Mouse (Mus musculus) adrenal gland, postnatal 4 days (tissue): ENCODE data around the gene Hist1h2ai. TPM values are rescaled to one million over a fixed set of nuclear protein-coding genes. Genes with fewer than 3 reads are reported as not detected.
"Not testable (repeated sequence)": the region's sequence is repeated elsewhere in the genome, so short reads cannot be mapped to it uniquely, and the experiment has no call there.

Experiments used
- DNase-seq, 2 experiments: peaks; one replicate each; pipeline ENCODE4 v3.0.0; 2021 to 2022; ENCODE audit warnings: low spot score in 2 of 2, mixed read lengths in 2 of 2
- long read RNA-seq, 2 experiments: library from polyadenylated mRNA; stranded (forward); transcript quantifications; one replicate each; pipeline ENCODE4 v2.0.0; 2021
- total RNA-seq, 2 experiments: library from RNA; stranded (reverse); gene quantifications; 2 replicates each; pipeline ENCODE4 v1.2.3; 2021

Hist1h2ai gene
- 100 to 1,000 TPM; 319 to 362 TPM for total RNA-seq
- long read RNA-seq, experiment 1, partial matches to known transcripts: 0 of 1 reads
- long read RNA-seq, experiment 1, other reads (novel, unspliced or antisense): 0 of 1 reads
- long read RNA-seq, experiment 2: 0 reads

DNA sequence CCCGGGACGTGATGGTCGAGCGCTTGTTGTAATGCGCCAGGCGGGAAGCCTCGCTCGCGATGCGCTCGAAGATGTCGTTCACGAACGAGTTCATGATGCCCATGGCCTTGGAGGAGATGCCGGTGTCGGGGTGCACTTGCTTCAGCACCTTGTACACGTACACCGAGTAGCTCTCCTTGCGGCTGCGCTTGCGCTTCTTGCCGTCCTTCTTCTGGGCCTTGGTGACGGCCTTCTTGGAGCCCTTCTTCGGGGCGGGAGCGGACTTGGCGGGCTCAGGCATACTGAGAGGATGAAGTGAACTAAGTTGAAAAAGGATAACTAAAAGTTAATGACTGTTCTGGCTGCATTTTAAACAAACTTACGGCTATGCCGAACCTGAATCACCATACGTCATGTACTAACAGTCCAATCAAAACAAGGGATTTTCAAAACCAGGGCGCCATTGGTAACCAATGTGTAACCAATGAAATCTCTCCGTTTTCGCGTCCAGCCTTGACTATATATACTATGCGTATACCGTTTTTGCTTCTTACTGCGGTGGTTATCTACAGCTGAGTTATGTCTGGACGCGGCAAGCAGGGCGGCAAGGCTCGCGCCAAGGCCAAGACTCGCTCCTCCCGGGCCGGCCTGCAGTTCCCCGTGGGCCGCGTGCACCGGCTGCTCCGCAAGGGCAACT, at the start of gene Hist1h2ai, which contains the start of gene Hist1h2bl:
Gene Hist1h2ai (plus strand): TSS at position 559 of the 676 bp plus-strand sequence.
Gene Hist1h2bl (minus strand): TSS at position 280 of the 676 bp plus-strand sequence.
- DNase-seq: peak; percentile 27 to 65

DNA sequence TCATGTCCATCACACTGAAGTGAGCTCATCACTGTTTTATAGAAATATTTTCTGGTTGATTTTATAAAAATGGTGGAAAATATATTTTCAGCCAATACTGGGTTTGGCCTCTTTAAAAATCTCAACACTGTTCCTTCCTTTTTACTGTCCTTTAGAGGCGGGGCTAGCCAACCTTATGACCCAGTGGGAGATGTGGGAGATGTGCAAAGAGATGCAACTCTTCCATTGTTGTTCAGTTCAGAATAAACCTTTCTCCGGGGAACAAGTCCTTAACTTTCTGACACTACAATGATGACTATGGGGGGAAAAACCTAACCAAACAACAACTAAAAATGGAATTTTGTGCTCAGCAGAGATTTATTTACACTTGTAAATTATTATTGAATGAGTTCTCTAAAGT, 38.9 kb upstream of the Hist1h2ai start, which contains the start of gene Olfr1360:
Gene Olfr1360 (minus strand): TSS at position 101 of the 400 bp plus-strand sequence.
- DNase-seq: no peak

DNA sequence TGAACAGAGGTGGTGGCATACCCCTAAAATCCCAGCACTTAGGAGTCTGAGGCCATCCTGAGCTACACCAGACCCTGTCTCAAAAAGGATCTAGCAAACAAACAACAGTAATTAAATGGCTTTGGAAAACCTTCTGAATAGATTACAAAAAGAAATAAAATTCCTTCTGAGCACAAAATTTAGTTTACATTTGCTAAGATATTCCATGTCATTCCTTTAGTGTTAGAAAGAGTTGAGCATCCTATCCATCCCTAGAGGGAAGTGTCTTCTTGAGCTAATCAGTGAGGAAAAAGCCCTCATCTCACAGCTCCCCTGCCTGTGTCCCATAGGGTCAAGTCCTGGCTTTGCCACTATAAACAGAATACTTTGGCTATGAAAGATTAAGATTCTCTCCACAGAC, 18.4 kb upstream of the Hist1h2ai start, which contains the start of gene Olfr1359:
Gene Olfr1359 (plus strand): TSS at position 301 of the 400 bp plus-strand sequence.
- no peak for DNase-seq

DNA sequence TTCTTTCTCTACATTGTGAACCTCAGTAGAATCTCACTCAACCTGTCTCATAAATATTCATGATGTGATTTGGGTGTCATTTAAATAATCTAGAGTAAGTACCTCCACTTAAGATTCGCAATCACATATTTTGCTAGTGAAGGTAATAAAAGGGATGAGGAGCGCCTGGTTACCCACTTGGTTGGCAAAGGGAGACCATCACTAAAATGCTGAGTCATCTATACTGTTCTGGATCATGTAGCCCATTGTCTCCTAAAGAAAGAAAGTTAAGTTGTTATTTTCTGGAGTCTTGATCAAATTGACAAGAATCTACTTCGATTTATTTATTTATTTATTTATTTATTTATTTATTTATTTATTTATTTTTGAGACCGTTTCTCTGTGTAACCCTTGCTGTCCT, 9.6 kb upstream of the Hist1h2ai start:
- no peak for DNase-seq

DNA sequence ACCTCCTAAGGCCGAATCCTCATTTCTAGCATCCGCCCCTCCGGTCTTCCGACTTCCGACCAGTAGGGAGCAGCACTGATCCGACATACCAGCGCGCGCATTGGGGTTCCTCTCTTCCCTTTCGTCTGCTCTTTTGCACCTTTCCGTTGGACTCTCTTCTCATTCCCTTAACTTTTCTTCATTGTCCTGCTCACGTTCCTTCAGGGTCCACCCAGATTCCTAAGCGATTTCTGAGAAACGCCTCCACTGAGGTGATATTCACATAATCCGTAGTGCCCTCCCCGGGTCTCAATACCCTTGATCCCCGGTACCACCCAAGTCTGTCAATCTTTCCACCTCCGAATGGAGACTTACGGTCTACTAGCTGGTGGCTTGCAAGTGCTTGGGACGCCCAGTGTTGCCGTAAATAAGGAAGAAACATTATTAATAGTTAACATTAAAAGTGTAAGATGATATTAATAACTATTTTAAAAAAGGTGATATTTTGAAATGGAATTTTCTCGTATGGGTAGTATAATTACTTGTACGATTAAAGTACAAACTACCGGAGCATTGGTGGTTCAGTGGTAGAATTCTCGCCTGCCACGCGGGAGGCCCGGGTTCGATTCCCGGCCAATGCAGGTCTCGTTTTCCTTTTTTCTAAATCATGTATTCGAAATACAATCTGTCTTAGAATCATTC, 6.1 kb upstream of the Hist1h2ai start:
- peak; percentile 64 to 81 for DNase-seq

DNA sequence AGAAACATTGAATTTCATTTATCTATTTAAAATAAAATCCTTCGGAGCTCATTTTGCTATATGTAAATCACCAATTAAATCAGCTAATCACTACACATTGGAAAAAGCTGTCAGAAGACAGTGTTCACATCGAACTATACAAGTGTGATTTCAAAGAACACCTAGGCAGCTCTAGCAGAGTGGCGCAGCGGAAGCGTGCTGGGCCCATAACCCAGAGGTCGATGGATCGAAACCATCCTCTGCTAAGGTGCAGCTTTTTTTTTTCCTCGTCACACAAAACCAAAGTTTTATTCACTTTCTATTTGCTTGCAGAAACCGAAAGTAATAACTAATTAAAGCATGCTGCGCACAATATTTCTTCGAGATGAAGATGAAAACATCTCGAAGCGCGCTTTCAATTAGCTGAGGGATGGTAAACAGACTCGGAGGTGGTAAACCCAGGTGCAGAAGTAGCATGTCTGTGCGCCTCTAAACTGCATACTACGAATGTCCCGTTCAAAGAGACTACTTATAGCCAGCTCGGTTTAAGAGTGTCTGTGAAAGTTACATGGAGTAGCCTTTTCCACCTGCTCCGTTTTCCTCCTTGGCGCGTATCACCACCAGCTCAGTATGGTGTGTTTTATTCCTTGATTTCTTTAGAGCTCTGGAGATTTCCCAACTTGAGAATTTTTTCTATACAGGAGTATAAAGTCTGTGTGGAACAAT, 5.2 kb upstream of the Hist1h2ai start:
- DNase-seq: peak; percentile 31 to 45

DNA sequence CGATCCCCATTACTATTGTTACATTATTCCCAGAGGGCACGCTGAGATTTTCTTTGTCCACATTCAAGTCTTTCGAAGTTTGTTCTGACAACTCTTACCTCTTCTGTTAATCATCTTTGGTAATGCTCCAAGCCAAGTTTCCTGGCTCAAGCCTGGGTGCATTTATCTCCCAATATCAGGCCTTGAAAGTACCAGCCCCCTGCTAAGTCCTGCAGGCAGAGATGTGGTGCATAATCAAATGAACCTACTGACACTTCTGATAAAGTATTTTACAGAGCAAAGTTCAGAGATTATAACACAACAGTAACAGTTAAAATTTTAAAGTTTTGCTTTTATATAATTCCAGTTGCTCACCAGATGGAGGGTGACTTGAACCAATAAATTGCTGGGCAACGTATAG, 4.5 kb upstream of the Hist1h2ai start:
- no peak for DNase-seq

DNA sequence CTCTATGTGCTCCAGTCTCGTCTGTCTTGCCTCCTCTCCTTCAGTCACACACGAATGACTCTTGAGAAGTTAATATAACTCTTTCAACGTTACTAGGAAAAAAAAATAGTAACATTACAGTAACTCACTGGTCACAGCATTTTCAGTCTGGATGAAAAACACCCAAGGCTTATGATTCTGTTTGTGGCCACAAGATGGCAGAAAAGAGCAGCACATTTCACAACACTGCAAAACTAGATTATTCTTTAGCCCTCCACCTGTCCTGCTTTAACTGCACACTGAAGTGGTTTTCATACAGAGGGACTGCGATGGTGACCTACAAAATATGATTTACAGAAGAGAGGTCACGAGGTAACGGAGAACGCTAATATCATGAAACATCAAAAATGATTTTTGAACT, 1.5 kb upstream of the Hist1h2ai start:
- DNase-seq: no peak

DNA sequence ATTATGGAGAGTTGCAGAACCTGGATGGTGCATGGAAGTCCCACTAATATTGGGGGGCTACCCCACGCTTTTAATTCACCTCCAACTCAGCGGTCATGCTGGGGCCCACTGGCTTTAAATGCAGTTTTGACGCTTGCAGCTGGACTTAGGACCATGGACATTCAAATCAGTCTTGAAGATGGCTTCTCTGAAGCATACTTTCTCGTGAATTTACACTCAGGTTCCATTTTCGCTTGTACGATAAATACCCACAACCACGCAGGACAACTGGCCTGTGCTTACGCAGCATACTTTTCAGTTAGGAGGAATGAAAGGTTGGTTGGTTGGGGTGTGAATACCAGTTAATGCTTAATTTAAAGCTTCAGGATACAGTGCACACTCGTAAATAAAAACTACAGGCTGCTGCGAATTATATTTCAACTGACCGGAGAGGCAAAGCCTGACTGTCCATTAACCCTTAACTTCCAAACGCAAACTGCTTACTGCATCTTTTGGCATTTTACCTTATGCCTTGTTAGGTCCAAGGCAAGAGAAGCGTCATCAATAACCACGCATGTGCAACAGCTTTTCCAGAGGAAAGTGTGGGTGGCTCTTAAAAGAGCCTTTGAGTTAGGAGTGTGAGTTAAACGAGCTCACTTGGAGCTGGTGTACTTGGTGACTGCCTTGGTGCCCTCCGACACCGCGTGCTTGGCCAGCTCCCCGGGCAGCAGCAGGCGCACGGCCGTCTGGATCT, 925 bp upstream of the Hist1h2ai start:
- no peak for DNase-seq

DNA sequence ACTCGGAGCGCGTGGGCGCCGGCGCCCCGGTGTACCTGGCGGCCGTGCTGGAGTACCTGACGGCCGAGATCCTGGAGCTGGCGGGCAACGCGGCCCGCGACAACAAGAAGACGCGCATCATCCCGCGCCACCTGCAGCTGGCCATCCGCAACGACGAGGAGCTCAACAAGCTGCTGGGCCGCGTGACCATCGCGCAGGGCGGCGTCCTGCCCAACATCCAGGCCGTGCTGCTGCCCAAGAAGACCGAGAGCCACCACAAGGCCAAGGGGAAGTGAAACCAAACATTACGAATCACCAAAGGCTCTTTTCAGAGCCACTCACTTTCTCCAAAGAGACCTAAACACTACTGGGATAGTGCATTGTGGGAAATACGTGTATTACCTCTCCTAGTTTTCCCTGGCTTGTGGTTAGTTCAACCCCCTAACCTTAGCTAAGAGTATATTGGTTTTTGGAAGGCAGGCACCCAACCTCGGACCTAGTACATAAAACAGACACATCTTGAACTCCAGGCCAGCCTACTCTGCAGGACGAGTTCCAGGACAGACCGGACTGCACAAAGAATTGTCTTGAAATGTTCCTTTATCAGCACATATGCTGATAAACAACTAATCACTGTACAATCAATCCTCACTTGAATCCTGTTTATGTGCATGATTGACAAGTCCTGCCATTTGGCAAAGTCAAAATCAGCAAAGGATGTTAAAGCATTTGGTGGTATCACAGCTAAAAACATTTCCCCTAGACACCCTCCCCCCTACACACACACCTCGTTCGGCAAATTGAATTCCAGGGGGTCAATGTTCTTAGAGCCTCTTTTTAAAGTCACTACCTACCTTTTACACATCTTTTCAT, 544 bp downstream of the Hist1h2ai start:
- DNase-seq: not testable (repeated sequence)

DNA sequence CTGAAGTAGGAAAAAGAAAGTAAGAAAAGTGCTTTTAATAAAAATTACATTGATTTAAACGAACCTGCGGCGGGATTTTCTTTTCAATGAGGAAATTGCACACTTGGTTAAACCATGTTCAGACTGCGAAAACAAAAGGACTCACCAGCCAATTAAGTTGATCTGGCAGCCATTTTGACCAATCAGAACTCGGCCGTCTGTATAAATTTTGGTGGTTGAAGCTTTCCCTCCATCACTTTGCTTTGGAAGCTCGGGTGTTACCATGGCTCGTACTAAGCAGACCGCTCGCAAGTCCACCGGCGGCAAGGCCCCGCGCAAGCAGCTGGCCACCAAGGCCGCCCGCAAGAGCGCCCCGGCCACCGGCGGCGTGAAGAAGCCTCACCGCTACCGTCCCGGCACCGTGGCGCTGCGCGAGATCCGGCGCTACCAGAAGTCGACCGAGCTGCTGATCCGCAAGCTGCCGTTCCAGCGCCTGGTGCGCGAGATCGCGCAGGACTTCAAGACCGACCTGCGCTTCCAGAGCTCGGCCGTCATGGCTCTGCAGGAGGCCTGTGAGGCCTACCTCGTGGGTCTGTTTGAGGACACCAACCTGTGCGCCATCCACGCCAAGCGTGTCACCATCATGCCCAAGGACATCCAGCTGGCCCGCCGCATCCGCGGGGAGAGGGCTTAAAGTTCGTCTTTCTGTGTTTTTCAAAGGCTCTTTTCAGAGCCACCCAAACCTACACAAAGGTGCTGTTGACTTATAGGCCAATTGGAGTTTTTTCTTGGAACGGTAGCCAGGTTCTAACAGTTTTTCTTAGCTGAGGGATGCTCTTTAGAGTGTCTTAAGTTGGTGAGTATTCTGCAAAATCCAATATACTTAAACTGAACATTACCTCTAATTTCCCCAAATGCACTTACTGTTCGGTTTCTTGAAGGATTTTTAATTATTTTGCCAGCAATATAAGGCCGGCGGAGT, 1.5 kb downstream of the Hist1h2ai start, which contains the start of gene Hist1h3h:
Gene Hist1h3h (plus strand): TSS at position 263 of the 961 bp plus-strand sequence.
- DNase-seq: peak; percentile 38 to 70

DNA sequence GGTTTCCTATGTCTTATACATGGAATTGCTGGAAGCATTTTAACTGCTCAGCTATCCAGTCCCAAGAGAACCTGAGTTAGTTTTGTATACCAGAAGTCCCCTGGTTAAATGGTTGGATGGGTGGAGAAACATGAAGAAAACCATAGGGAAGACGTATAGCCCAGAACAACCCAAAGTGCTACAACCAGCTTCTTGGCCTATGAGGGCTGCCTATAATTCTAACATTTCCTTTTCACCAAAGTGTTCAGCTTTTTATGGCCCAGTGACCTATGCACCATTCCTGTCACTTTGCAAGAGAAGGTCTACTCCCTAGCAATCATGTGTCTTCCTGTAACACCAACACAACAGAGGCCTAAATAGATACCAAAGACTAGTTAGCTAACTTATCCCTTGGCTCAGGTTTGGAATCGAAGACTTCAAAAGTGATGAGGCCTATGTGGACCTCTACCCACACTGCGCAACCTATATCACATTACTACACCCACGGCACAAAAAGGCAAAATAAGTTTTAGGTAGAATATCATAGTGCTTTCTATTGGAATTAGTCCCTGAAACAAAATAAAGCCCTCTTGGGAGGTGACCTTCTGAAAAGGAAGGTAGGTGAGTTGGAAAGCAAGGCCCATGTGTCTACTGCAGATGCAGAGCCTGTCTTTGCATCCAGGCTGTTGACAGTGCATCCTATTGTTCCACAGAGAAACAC, 2.3 kb downstream of the Hist1h2ai start:
- DNase-seq: no peak

DNA sequence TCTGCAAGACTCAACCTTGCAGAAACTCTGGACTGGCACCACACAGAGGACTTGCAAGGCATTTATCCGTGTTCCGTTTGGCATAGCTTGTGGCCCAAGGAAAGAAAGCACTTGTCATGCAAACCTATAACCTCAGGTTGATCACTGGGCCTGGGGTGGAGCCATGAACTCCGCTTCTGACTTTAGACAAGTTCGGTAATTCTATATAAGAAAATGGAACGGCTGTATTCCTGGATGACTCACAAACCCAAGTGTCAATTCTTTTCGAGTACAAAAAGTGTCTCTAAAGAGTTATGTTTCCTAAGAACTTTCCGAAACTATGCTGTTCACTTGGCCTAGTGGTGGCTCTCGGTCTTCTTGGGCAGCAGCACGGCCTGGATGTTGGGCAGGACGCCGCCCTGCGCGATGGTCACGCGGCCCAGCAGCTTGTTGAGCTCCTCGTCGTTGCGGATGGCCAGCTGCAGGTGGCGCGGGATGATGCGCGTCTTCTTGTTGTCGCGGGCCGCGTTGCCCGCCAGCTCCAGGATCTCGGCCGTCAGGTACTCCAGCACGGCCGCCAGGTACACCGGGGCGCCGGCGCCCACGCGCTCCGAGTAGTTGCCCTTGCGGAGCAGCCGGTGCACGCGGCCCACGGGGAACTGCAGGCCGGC, 5.0 kb downstream of the Hist1h2ai start:
- DNase-seq: not testable (repeated sequence)

DNA sequence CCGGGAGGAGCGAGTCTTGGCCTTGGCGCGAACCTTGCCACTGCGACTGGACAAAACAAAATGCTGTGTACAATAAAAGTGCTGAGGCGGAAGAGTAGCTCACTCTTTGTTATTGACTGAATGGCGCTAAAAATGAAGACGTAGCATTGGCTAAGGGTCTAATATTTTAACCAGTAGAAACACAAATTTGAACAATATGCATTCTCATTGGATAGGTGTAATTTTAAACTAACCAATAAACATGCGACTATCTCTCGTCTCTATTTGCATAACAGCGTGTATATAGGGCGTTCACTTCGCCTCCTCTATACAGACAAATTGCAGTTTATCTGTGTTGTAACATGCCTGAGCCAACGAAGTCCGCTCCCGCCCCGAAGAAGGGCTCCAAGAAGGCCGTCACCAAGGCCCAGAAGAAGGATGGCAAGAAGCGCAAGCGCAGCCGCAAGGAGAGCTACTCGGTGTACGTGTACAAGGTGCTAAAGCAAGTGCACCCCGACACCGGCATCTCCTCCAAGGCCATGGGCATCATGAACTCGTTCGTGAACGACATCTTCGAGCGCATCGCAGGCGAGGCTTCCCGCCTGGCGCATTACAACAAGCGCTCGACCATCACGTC, 5.6 kb downstream of the Hist1h2ai start, which contains the start of gene Hist1h2bm:
Gene Hist1h2bm (plus strand): TSS at position 288 of the 616 bp plus-strand sequence.
- DNase-seq: not testable (repeated sequence)

DNA sequence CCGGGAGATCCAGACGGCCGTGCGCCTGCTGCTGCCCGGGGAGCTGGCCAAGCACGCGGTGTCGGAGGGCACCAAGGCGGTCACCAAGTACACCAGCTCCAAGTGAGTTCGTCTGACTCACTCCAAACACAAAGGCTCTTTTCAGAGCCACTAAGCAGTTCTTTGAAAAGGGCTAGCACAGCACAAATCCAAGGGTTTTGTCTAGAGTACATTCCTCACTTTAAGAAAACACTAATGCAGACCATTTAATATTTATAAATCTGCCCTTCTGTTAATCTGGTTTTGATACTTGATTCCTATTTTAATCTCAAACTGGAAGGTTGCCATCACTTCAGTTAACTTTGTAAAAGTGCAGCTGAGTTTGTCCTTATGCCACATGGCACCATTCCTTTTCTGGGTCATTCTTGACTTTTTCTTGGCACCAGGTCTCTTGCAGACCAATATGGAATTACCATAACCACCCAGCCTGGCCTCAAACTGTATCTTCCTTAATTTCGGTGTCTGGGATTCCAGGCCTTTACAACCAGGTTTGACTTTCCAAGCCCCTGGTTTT, 6.2 kb downstream of the Hist1h2ai start:
- no peak for DNase-seq

DNA sequence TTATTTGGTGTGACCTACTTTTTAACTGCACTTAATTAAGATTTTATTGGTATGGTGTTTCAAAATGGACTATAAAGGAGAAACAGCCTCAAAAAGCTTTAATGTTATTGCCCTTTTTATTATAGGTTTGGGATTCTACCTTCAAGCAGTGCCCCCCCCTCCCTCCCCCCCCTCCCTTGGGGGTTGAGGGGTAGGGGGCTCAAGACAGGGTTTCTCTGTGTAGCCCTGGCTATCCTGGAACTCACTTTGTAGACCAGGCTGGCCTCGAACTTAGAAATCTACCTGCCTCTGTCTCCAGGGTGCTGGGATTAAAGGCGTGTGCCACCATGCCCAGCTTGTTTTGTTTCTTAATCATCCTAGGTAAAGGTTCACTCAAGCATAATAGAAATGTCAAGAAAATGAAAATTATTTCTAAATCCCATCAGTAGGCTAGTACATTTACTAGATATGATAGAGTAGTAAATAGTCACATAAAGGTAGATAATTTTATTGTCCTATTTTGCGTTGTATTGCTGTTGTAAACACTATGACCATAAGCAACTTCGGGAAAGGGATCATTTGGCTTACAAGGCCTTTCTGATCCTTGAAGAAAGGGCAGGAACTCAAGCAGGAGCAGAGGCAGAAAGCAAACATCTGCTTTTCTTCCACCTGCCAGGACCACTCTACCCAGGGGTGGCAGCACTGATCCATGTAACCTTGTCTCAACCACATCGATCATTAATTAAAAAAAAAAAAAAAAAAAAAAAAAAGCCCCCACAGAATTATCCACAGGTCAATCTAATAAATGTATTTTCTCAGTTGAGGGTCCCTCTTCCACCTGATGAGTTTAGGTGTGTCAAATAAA, 7.0 kb downstream of the Hist1h2ai start:
- DNase-seq: no peak
